Mouse (Mus musculus) lung, embryonic 15.5 days (tissue): ENCODE results near the gene Ccnj. TPM values are rescaled to one million over a fixed set of nuclear protein-coding genes. Genes with fewer than 3 reads are reported as not detected.

ENCODE experiments used
- microRNA-seq: library from miRNA; unstranded; fragments of <30 nt; microRNA quantifications from one replicate; pipeline ENCODE4, GENCODE M21; 2016
- polyA plus RNA-seq: library from polyadenylated mRNA; unstranded; fragments of >200 nt; fragmentation: Nextera tagmentation; extraction: Ambion mirVana; gene quantifications from 2 replicates; pipeline ENCODE4 v1.2.1, GENCODE M21; 2015

The Ccnj gene
- polyA plus RNA-seq, 1 experiment from 2014 or later, result 15.1 TPM

Small RNA genes within 50 kb of the gene (microRNA-seq; reads per million reads assigned to microRNA genes)
- 1.7 reads per million for gene Mir8092

Other genes with a start within 250 kb of the Ccnj start
- gene Aldh18a1, start 242.8 kb upstream of the Ccnj start, polyA plus RNA-seq, result 59.3 and 60.8 TPM in 2 replicates
- gene Tctn3, start 219.0 kb upstream of the Ccnj start, polyA plus RNA-seq, result 10.8 and 11.8 TPM in 2 replicates
- 13.5 and 16.1 TPM in 2 replicates for gene Entpd1, start 218.9 kb upstream of the Ccnj start, polyA plus RNA-seq
- gene Cc2d2b, start 82.5 kb upstream of the Ccnj start, polyA plus RNA-seq, result 0.04 and 0.17 TPM in 2 replicates
- 10.0 and 10.7 TPM in 2 replicates for gene Zfp518a, start 63.4 kb downstream of the Ccnj start, polyA plus RNA-seq
- gene Blnk, start 163.3 kb downstream of the Ccnj start, polyA plus RNA-seq, result 0.54 and 0.79 TPM in 2 replicates
- gene Dntt, start 198.0 kb downstream of the Ccnj start, polyA plus RNA-seq, result 0.19 TPM in 1 of 2 replicates, not detected in the other
- not detected in 2 replicates for gene Opalin, start 245.8 kb downstream of the Ccnj start, polyA plus RNA-seq